In the genomic region with DNA sequence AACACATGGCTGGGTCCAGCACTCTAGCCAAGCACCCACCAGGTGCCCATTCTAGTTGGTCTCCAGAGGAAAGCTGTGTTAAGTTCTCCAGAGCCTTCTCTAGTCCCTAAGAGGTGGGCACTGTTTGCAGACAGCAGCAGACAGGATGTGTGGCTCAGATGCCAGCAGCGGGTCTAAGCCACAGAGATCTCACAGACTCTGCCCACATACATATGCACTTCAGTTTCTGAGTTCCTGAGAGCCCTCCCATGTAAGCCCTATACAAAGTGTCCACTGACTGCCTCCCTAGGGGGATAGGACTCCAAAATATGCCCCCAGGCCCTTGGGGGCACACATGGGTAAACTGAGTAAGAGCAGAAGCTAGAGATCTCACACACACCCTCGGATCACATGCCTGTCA, we compare ENCODE assay signal across 10 mouse cellular contexts. TPM values are rescaled to one million over a fixed set of nuclear protein-coding genes. Genes with fewer than 3 reads are reported as not detected.
A peak's percentile ranks its signal among the peaks of the same experiment; 100 is the strongest.
DNase-seq lines count a peak whose midpoint lies in the region; ATAC-seq lines count a peak whose summit lies in the region.
"Had no signal": no experiment of that assay in that cellular context is flagged by ENCODE, and none has a peak within 500 bp of the region (broad histone marks: within the 10 kb centered on the region; RNA-seq: fewer than 3 reads in every experiment).

No protein-coding gene starts in this region.

- no peak for DNase-seq in hindbrain, embryonic 14.5 days (ENCODE audit: low spot score)
- DNase-seq in T-cell, adult 2 months (ENCODE audit: low spot score): peak; percentile 83
- DNase-seq in splenic B cell, adult 2 months (ENCODE audit: low read depth, low spot score): peak; percentile 46
- no peak for DNase-seq in cerebellum, postnatal 14 days
- no peak for DNase-seq in MN1 (ENCODE audit: low spot score)
- DNase-seq in cerebellum, adult 8-10 months: no peak

- no peak overlapping the region for H3K4me3 ChIP-seq in hindbrain, embryonic 14.5 days (replicated peaks; ENCODE audit: low read length)
- no peak overlapping the region for H3K4me3 ChIP-seq in hindbrain, embryonic 13.5 days
- H3K4me3 ChIP-seq: left cerebral cortex, adult 2 months had no signal

- H3K27ac ChIP-seq in hindbrain, embryonic 14.5 days: peak overlapping the region; percentile 11; the same call in 1 of the 2 replicates
- no peak overlapping the region for H3K27ac ChIP-seq in hindbrain, embryonic 13.5 days
- H3K27ac ChIP-seq: left cerebral cortex, adult 2 months had no signal

- 96% methylated on average over 2 of the region's 2 CpGs for WGBS in hindbrain, embryonic 14.5 days
- 97% methylated on average over 2 of the region's 2 CpGs for WGBS in hindbrain, embryonic 13.5 days

- H3K9me3 ChIP-seq in hindbrain, embryonic 14.5 days (ENCODE audit: control insufficient read depth, low read length): no peaks in the 10 kb centered on the region
- H3K9me3 ChIP-seq in hindbrain, embryonic 13.5 days: no peaks in the 10 kb centered on the region

- peaks cover 29% of the 10 kb centered on the region for H3K4me1 ChIP-seq in hindbrain, embryonic 14.5 days (replicated peaks; ENCODE audit: control insufficient read depth, insufficient read depth, low read length)
- peaks cover 80% of the 10 kb centered on the region for H3K4me1 ChIP-seq in hindbrain, embryonic 13.5 days (replicated peaks)

- ATAC-seq in hindbrain, embryonic 14.5 days (ENCODE audit: low FRiP score): no peak
- ATAC-seq in hindbrain, embryonic 13.5 days (ENCODE audit: low FRiP score): no peak
- ATAC-seq in hematopoietic stem cell, adult 5-6 weeks (replicated peaks in 1 of 2; ENCODE audit: insufficient read depth in 1 of 2, low FRiP score in 2 of 2, low TSS enrichment in 1 of 2, low read depth in 1 of 2, poor library complexity in 2 of 2, severe bottlenecking in 2 of 2): peak; percentile 67 to 68
- ATAC-seq: Patski had no signal

- no peaks in the 10 kb centered on the region for H3K27me3 ChIP-seq in hindbrain, embryonic 14.5 days (ENCODE audit: control insufficient read depth, insufficient read depth, low read length)
- no peaks in the 10 kb centered on the region for H3K27me3 ChIP-seq in hindbrain, embryonic 13.5 days
- no peaks in the 10 kb centered on the region for H3K27me3 ChIP-seq in splenic B cell, adult 2 months (ENCODE audit: control insufficient read depth, insufficient read depth, low read length, poor library complexity, severe bottlenecking)
- H3K27me3 ChIP-seq: Patski had no signal

- no peak overlapping the region for H3K9ac ChIP-seq in hindbrain, embryonic 14.5 days
- no peak overlapping the region for H3K9ac ChIP-seq in hindbrain, embryonic 13.5 days

- no peak overlapping the region for H3K4me2 ChIP-seq in hindbrain, embryonic 14.5 days (replicated peaks)
- H3K4me2 ChIP-seq in hindbrain, embryonic 13.5 days: no peak overlapping the region

- H3K36me3 ChIP-seq in hindbrain, embryonic 14.5 days (replicated peaks; ENCODE audit: control insufficient read depth, insufficient read depth): peaks cover 14% of the 10 kb centered on the region; the same call in 1 of the 2 replicates
- H3K36me3 ChIP-seq in hindbrain, embryonic 13.5 days: peaks cover 36% of the 10 kb centered on the region
- H3K36me3 ChIP-seq in splenic B cell, adult 2 months (ENCODE audit: control insufficient read depth, insufficient read depth, low read length, poor library complexity, severe bottlenecking): no peaks in the 10 kb centered on the region; the same call in 1 of the 2 replicates

RNA-seq across cellular contexts. Expression of a gene that starts 23.3 kb away (rescaled TPM):
- 34.1 and 38.9 TPM in 2 replicates for polyA plus RNA-seq in hindbrain, embryonic 14.5 days (2014; fragmentation: Nextera tagmentation; extraction: Ambion mirVana)
- 33.1 and 35.8 TPM in 2 replicates for polyA plus RNA-seq in hindbrain, embryonic 13.5 days (2015; fragmentation: Nextera tagmentation; extraction: Ambion mirVana)
- 12.9 and 21.4 TPM in 2 replicates for total RNA-seq in hematopoietic stem cell, adult 5-6 weeks (2017)

Comparison
In these comparisons a context has a peak if more than half of its experiments do, and no peak if none do; other contexts are left out.
1. ATAC-seq: peak in hematopoietic stem cell, adult 5-6 weeks (2 of 2); none in hindbrain, embryonic 14.5 days (single experiment) and hindbrain, embryonic 13.5 days (single experiment).
2. DNase-seq: peak in T-cell, adult 2 months (single experiment) and splenic B cell, adult 2 months (single experiment); none in hindbrain, embryonic 14.5 days (single experiment), cerebellum, postnatal 14 days (0 of 2), MN1 (single experiment) and cerebellum, adult 8-10 months (single experiment).